Mouse (Mus musculus) hindbrain, embryonic 13.5 days (tissue): ENCODE measurements at regions not wholly inside any gene's neighbourhood (a gene's known extent, or its start where the extent isn't known, plus 50 kb on each side); places are given as distances from the start of the nearest gene placed in this dataset.

Source experiments
- ATAC-seq: fragments of 200-750 bp; cut with Nextera tagmentation; 2 replicates; pipeline ENCODE4 v1.8.0; 2017; ENCODE audit warnings: moderate TSS enrichment; ENCODE audit not compliant: low FRiP score
- H3K27ac ChIP-seq: fragments of 300-500 bp; sonication (generic); 2 replicates; pipeline ENCODE4 v1.5.1; 2015; ENCODE audit warnings: inconsistent platforms, mild to moderate bottlenecking, moderate library complexity
- H3K27me3 ChIP-seq: fragments of 300-500 bp; sonication (generic); 2 replicates; pipeline ENCODE4 v1.6.1; 2015; ENCODE audit warnings: mild to moderate bottlenecking, inconsistent platforms
- H3K36me3 ChIP-seq: fragments of 300-500 bp; sonication (generic); 2 replicates; pipeline ENCODE4 v1.6.1; 2015; ENCODE audit warnings: mild to moderate bottlenecking, inconsistent platforms
- H3K4me1 ChIP-seq: fragments of 300-500 bp; sonication (generic); replicated peaks from 2 replicates; pipeline ENCODE4 v1.6.1; 2015; ENCODE audit warnings: inconsistent platforms
- H3K4me2 ChIP-seq: fragments of 300-500 bp; sonication (generic); 2 replicates; pipeline ENCODE4 v1.6.1; 2015; ENCODE audit warnings: inconsistent platforms, mild to moderate bottlenecking, moderate library complexity
- H3K4me3 ChIP-seq: fragments of 300-500 bp; sonication (generic); 2 replicates; pipeline ENCODE4 v1.5.1; 2015; ENCODE audit warnings: mild to moderate bottlenecking, inconsistent platforms
- H3K9ac ChIP-seq: fragments of 300-500 bp; sonication (generic); 2 replicates; pipeline ENCODE4 v1.6.1; 2015; ENCODE audit warnings: mild to moderate bottlenecking, inconsistent platforms
- H3K9me3 ChIP-seq: fragments of 300-500 bp; sonication (generic); 2 replicates; pipeline ENCODE4 v1.6.1; 2016; ENCODE audit warnings: inconsistent platforms
- WGBS: fragments of 180-500 bp; shearing (Covaris S2); methylation state at CpG from one replicate; pipeline ENCODE4 v1.1.7; 2015; 5-methylcytosine and 5-hydroxymethylcytosine counted together

GRCm38 (mm10) chr8:36304809-36305208, 539.2 kb downstream of the Gm19410 start:
- Histone ChIP-seq H3K9ac (no peak overlapping the region), H3K27me3 (no peaks in the 10 kb centered on the region), H3K4me2 (no peak overlapping the region), H3K4me1 (no peaks in the 10 kb centered on the region), H3K9me3 (no peaks in the 10 kb centered on the region), H3K27ac (no peak overlapping the region), H3K36me3 (no peaks in the 10 kb centered on the region), H3K4me3 (no peak overlapping the region)
- no peak for ATAC-seq
- 90% methylated on average over 10 of the region's 10 CpGs for WGBS

DNA sequence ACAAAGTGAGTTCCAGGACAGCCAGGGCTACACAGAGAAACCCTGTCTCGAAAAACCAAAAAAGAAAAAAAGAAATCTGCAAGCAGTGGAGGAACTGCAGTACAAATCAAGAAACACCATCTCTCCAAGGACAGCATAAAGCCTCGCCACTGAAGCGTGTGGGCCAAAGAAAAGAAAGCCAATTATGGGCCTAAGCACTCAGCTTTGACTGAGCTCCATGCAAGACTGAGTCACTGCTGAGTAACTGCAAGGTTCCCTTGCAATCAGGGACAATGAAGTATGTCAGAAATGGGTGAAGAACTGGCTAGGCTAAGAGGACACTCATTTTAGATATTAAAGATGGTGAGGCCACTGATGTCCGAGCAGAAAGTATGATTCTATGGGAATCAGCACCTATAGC, 540.7 kb downstream of the Gm19410 start:
- Histone ChIP-seq H3K4me1 (no peaks in the 10 kb centered on the region), H3K9ac (no peak overlapping the region), H3K9me3 (no peaks in the 10 kb centered on the region), H3K27me3 (no peaks in the 10 kb centered on the region), H3K4me2 (no peak overlapping the region), H3K36me3 (no peaks in the 10 kb centered on the region), H3K4me3 (no peak overlapping the region), H3K27ac (no peak overlapping the region)
- no peak for ATAC-seq
- WGBS: 92% methylated on average over 4 of the region's 4 CpGs

GRCm38 (mm10) chr8:36307496-36307895, 541.9 kb downstream of the Gm19410 start:
- H3K4me1 ChIP-seq: no peaks in the 10 kb centered on the region
- no peaks in the 10 kb centered on the region for H3K9me3 ChIP-seq
- ATAC-seq: no peak
- 93% methylated on average over 8 of the region's 8 CpGs for WGBS
- no peak overlapping the region for H3K27ac ChIP-seq
- no peaks in the 10 kb centered on the region for H3K36me3 ChIP-seq
- H3K9ac ChIP-seq: no peak overlapping the region
- H3K4me2 ChIP-seq: no peak overlapping the region
- H3K4me3 ChIP-seq: no peak overlapping the region
- H3K27me3 ChIP-seq: no peaks in the 10 kb centered on the region

DNA sequence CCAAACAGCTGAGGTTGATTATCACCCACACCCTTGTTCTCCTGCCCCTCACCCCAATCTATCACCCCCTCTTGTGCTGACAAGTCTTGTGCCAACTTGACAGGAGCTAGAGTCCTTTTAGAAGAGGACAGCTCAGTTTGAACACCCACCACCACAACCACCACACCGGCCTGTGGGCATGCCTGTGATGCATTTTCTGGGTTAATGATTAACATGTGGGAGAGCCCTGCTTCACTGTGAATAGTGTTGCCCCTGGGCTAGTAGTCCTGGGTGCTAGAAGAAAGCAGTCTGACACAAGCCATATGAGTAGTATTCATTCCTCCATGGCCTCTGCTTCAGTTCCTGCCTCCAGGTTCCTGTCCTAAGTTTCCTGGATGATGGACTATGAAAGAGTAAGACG, 542.5 kb downstream of the Gm19410 start:
- H3K9ac ChIP-seq: no peak overlapping the region
- H3K4me3 ChIP-seq: no peak overlapping the region
- 72% methylated on average over 2 of the region's 2 CpGs for WGBS
- no peak overlapping the region for H3K4me2 ChIP-seq
- H3K36me3 ChIP-seq: no peaks in the 10 kb centered on the region
- H3K9me3 ChIP-seq: no peaks in the 10 kb centered on the region
- H3K4me1 ChIP-seq: no peaks in the 10 kb centered on the region
- ATAC-seq: no peak
- no peaks in the 10 kb centered on the region for H3K27me3 ChIP-seq
- no peak overlapping the region for H3K27ac ChIP-seq

- no peaks in the 10 kb centered on the region for H3K9me3 ChIP-seq
- H3K4me2 ChIP-seq: no peak overlapping the region
- 91% methylated on average over 6 of the region's 6 CpGs for WGBS
- no peaks in the 10 kb centered on the region for H3K4me1 ChIP-seq
- no peak for ATAC-seq
- H3K27ac ChIP-seq: no peak overlapping the region
- no peaks in the 10 kb centered on the region for H3K27me3 ChIP-seq
- H3K36me3 ChIP-seq: no peaks in the 10 kb centered on the region
- H3K9ac ChIP-seq: no peak overlapping the region
- H3K4me3 ChIP-seq: no peak overlapping the region
Observed at GRCm38 (mm10) chr8:36309326-36309725, 543.7 kb downstream of the Gm19410 start.

DNA sequence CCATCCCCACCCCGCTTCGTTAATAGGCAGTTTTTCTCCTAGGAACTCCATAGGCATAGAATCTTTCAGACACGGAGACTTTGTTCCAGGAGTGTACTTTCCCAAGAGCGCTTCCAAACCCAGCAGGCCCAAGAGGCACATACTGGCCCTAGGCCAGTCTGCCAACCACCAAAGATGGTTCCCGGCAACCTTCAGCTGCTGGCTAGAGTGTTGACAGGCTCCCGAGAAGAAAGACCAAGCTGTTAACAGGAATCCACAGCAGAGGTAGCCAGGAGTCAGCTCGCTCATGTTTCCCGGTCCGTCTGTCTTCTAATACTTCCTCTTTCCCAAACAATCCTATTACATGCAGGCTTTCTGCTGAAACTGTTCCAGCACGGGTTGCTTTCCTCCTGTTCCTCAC, 544.4 kb downstream of the Gm19410 start:
- no peaks in the 10 kb centered on the region for H3K9me3 ChIP-seq
- H3K36me3 ChIP-seq: no peaks in the 10 kb centered on the region
- H3K4me2 ChIP-seq: no peak overlapping the region
- no peaks in the 10 kb centered on the region for H3K4me1 ChIP-seq
- no peaks in the 10 kb centered on the region for H3K27me3 ChIP-seq
- H3K4me3 ChIP-seq: no peak overlapping the region
- ATAC-seq: no peak
- H3K27ac ChIP-seq: no peak overlapping the region
- H3K9ac ChIP-seq: no peak overlapping the region
- WGBS: 80% methylated on average over 10 of the region's 10 CpGs

DNA sequence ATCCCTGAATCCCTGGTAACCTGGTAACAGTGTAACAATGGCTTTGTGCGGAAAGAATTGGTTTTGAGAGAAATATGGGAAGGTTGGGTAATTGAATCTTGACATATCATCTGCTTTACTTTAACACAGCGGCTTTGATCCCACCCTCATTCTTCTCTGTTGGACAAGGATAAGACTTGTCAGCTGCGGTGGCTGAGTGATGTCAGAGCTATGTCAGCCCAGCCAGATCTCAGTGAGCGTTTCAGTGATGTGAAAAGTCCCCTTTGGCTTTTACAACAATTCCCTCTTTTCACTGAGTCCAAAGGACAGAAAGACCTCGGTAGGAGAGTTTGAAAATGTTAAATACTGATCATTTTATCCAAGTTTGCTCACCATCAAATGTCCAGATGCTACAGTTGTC, 546.1 kb downstream of the Gm19410 start:
- Histone ChIP-seq H3K36me3 (no peaks in the 10 kb centered on the region), H3K4me3 (no peak overlapping the region), H3K27ac (no peak overlapping the region), H3K9me3 (no peaks in the 10 kb centered on the region), H3K4me1 (no peaks in the 10 kb centered on the region), H3K27me3 (no peaks in the 10 kb centered on the region), H3K4me2 (no peak overlapping the region), H3K9ac (no peak overlapping the region)
- no peak for ATAC-seq
- WGBS: 71% methylated on average over 5 of the region's 5 CpGs

GRCm38 (mm10) chr8:36312963-36313362, 547.4 kb downstream of the Gm19410 start:
- no peak overlapping the region for H3K27ac ChIP-seq
- H3K27me3 ChIP-seq: no peaks in the 10 kb centered on the region
- no peak for ATAC-seq
- no peak overlapping the region for H3K4me2 ChIP-seq
- H3K4me3 ChIP-seq: no peak overlapping the region
- H3K9ac ChIP-seq: no peak overlapping the region
- H3K9me3 ChIP-seq: no peaks in the 10 kb centered on the region
- WGBS: 86% methylated on average over 3 of the region's 3 CpGs
- no peaks in the 10 kb centered on the region for H3K36me3 ChIP-seq
- no peaks in the 10 kb centered on the region for H3K4me1 ChIP-seq

DNA sequence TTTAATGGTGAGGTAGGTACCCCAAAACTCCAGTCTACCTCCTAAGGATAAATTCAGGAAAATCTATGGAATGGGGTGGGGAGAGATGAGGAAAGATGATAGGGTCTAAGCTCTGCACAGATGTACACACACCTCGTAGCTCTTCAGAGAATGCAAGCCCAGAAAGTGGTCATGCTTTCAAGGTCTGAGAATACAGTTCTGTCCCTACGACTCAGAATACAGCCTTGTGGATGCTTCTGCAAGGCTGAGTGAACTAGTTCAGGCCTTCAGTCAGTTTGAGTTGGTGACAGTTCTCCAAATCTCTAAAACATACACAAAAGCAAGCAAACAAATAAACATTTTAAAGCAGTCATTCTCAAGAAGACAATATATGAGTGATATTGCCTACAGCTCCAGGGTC, 552.8 kb downstream of the Gm19410 start:
- Histone ChIP-seq H3K27me3 (no peaks in the 10 kb centered on the region), H3K4me1 (no peaks in the 10 kb centered on the region), H3K4me2 (no peak overlapping the region), H3K4me3 (no peak overlapping the region), H3K36me3 (no peaks in the 10 kb centered on the region), H3K9me3 (no peaks in the 10 kb centered on the region), H3K9ac (no peak overlapping the region), H3K27ac (no peak overlapping the region)
- no peak for ATAC-seq
- 94% methylated on average over 2 of the region's 2 CpGs for WGBS

GRCm38 (mm10) chr8:36318884-36319283, 553.3 kb downstream of the Gm19410 start:
- 75% methylated on average over 5 of the region's 5 CpGs for WGBS
- H3K27me3 ChIP-seq: no peaks in the 10 kb centered on the region

GRCm38 (mm10) chr8:36319314-36319959, 553.8 kb downstream of the Gm19410 start:
- 77% methylated on average over 7 of the region's 7 CpGs for WGBS
- Histone ChIP-seq H3K36me3 (no peaks in the 10 kb centered on the region), H3K9me3 (no peaks in the 10 kb centered on the region), H3K4me3 (no peak overlapping the region), H3K27me3 (no peaks in the 10 kb centered on the region), H3K27ac (no peak overlapping the region), H3K4me1 (no peaks in the 10 kb centered on the region), H3K4me2 (no peak overlapping the region), H3K9ac (no peak overlapping the region)
- ATAC-seq: no peak

More at GRCm38 (mm10) chr8:36318884-36319283, 553.3 kb downstream of the Gm19410 start:
- no peak for ATAC-seq
- Histone ChIP-seq H3K4me1 (no peaks in the 10 kb centered on the region), H3K27ac (no peak overlapping the region), H3K4me3 (no peak overlapping the region), H3K36me3 (no peaks in the 10 kb centered on the region), H3K9me3 (no peaks in the 10 kb centered on the region), H3K9ac (no peak overlapping the region), H3K4me2 (no peak overlapping the region)

- Histone ChIP-seq H3K9me3 (no peaks in the 10 kb centered on the region), H3K9ac (no peak overlapping the region), H3K4me1 (peaks cover 3% of the 10 kb centered on the region; the same call in 1 of the 2 replicates), H3K27ac (no peak overlapping the region), H3K27me3 (no peaks in the 10 kb centered on the region), H3K4me3 (no peak overlapping the region), H3K4me2 (no peak overlapping the region), H3K36me3 (no peaks in the 10 kb centered on the region)
- WGBS: 82% methylated on average over 8 of the region's 8 CpGs
- ATAC-seq: no peak
Observed at GRCm38 (mm10) chr8:36322125-36322524, 556.5 kb downstream of the Gm19410 start.

DNA sequence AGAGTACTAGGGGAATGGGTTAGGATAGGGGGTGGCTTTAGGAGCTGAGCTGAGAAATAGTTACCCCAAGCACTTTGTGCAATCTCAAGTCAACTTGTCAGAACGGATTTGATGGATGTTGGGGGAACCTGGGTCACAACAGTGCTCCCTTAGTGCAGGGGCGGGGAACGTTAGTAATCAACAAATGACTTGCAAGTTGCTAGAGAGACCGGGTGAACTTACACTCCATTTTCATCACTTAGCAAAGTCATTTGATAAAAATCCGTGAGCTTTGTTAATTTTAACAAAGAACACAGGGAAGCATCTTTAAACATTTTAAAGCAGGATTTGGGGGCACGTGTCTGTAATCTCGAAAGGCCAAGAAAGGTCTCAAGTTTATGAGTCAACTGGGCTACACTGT, 557.0 kb downstream of the Gm19410 start:
- no peak overlapping the region for H3K27ac ChIP-seq
- H3K4me3 ChIP-seq: no peak overlapping the region
- no peaks in the 10 kb centered on the region for H3K9me3 ChIP-seq
- ATAC-seq: no peak
- no peaks in the 10 kb centered on the region for H3K36me3 ChIP-seq
- no peaks in the 10 kb centered on the region for H3K27me3 ChIP-seq
- H3K4me1 ChIP-seq: peaks cover 3% of the 10 kb centered on the region; the same call in 1 of the 2 replicates
- no peak overlapping the region for H3K4me2 ChIP-seq
- H3K9ac ChIP-seq: no peak overlapping the region
- WGBS: 80% methylated on average over 7 of the region's 7 CpGs
